Mouse (Mus musculus): Measurements from ENCODE around the gene 1700017D01Rik.
"Not testable (repeated sequence)": the region's sequence is repeated elsewhere in the genome, so short reads cannot be mapped to it uniquely, and the experiment has no call there.

Gene 1700017D01Rik

DNA sequence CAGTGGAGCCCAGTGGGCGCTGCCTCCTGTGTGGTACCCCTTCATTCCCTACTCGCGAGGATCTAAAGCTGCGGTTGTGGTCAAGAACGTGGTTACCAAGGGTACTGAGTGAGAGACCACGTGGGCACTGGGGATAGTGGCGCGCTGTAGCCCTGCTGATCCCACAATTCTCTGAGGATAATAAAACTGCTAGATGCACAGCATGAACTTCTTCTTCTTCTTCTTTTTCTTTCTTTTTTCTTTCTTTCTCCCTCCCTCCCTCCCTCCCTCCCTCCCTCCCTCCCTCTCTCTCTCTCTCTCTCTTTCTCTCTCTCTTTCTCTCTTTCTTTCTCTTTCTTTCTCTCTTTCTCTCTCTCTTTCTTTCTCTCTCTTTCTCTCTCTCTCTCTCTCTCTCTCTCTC, at the start of gene 1700017D01Rik:
TSS of gene 1700017D01Rik (minus strand) at position 101 of the 400 bp plus-strand sequence.
- not testable (repeated sequence) for DNase-seq (ENCODE audit: inconsistent age in 2 of 2, low spot score in 1 of 2)

GRCm38 (mm10) chr19:11177464-11177863, 46.8 kb upstream of the 1700017D01Rik start:
- no peak for DNase-seq (ENCODE audit: inconsistent age in 2 of 2, low spot score in 1 of 2)

- DNase-seq (ENCODE audit: inconsistent age in 2 of 2, low spot score in 1 of 2) = peak; percentile 11 to 46
Observed at GRCm38 (mm10) chr19:11165172-11165571, 34.5 kb upstream of the 1700017D01Rik start, which contains the start of gene 1700025F22Rik. Gene 1700025F22Rik, minus strand, starts transcription at chr19:11165320.

GRCm38 (mm10) chr19:11157890-11158289, 27.2 kb upstream of the 1700017D01Rik start:
- not testable (repeated sequence) for DNase-seq (ENCODE audit: inconsistent age in 2 of 2, low spot score in 1 of 2)

DNA sequence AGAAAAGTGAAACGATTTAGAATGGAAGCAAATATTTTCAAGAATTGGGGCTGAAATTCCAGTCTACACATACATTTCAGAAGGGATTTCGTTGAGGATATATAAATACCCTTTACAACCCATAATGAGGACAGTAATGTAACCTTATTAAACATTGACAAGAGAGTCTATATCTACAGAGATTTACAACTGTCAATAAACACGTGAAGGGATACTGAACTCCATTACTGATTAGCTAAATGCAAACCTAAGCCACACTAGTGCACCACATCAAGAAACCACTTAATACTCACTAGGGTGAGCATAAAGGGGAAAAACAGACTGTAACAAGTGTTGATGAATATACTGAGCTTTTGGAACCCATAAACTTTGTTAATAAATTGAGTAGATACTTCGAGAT, 4.7 kb upstream of the 1700017D01Rik start:
- DNase-seq (ENCODE audit: inconsistent age in 2 of 2, low spot score in 1 of 2) = no peak

GRCm38 (mm10) chr19:11134852-11135251, 4.2 kb upstream of the 1700017D01Rik start:
- no peak for DNase-seq (ENCODE audit: inconsistent age in 2 of 2, low spot score in 1 of 2)

GRCm38 (mm10) chr19:11129702-11130101, 974 bp downstream of the 1700017D01Rik start:
- DNase-seq (ENCODE audit: inconsistent age in 2 of 2, low spot score in 1 of 2) = no peak

- peak; percentile 28 to 71 for DNase-seq (ENCODE audit: inconsistent age in 2 of 2, low spot score in 1 of 2)
Observed at GRCm38 (mm10) chr19:11121016-11121420, 9.7 kb downstream of the 1700017D01Rik start.

DNA sequence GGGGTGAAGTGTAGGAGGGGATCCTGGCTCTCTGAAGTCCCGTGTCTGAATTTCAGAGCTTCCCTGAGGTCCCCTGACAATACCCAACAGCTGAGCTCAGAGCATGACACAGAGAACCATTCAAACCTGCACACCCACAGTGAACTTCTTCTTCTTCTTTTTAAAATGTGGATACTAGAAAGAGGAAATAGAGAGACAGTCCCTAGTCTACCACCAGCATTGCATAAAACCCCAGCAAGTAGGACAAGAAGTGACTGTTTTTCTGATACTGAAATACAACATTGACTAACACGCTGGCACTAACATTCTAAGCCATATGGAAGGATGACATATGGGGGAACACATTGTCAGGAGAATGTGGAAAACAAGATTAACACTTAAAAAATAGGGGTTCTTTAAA, 11.3 kb downstream of the 1700017D01Rik start:
- DNase-seq (ENCODE audit: inconsistent age in 2 of 2, low spot score in 1 of 2) = no peak

GRCm38 (mm10) chr19:11107746-11108145, 22.9 kb downstream of the 1700017D01Rik start:
- peak; percentile 10 to 83 for DNase-seq (ENCODE audit: inconsistent age in 2 of 2, low spot score in 1 of 2)

- no peak for DNase-seq (ENCODE audit: inconsistent age in 2 of 2, low spot score in 1 of 2)
Observed at GRCm38 (mm10) chr19:11101880-11102279, 28.8 kb downstream of the 1700017D01Rik start.

- DNase-seq (ENCODE audit: inconsistent age in 2 of 2, low spot score in 1 of 2) = no peak
Observed at GRCm38 (mm10) chr19:11098401-11098800, 32.3 kb downstream of the 1700017D01Rik start.

DNA sequence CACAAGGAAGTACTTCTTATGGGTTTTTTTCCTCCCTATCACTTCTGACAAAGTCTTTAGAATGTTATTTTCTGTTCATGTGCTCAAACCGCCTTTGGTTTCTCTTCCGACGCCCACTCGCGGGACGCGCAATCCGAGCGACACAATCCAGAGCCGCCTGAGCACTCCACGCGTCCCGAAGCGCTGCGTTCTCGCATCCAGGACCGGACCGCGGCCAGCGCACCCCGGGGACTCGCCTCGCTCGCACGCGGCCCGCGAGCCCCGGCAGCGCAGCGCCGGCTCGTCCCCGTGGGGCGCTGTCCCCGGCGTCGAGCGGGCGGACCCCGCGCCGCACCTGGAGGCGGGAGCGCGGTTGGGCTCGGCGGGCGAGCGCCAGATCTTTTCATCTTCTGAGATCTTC, 38.5 kb downstream of the 1700017D01Rik start:
- DNase-seq (ENCODE audit: inconsistent age in 2 of 2, low spot score in 1 of 2) = not testable (repeated sequence)

DNA sequence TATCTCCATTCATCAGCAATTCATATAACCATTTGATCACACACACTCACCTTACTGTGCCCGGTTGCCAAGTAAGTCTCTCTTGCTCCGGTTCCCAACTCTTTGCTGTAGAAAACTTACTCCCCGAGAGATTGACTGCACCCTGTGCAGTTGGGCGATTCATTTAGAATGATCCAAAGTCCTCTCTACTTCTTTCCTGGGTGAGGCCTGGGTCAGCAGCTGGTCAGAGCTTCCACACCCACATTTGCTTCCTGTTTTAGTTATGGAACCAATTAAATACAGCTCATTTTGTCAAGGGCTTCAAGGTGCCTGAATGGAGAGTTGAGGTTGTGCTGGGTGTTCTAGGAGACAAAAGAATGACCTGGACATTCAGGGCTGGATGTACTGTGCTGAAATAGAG, 49.7 kb downstream of the 1700017D01Rik start, which contains the start of gene Ms4a8a:
TSS of gene Ms4a8a (minus strand) at position 169 of the 400 bp plus-strand sequence.
- no peak for DNase-seq (ENCODE audit: inconsistent age in 2 of 2, low spot score in 1 of 2)

DNA sequence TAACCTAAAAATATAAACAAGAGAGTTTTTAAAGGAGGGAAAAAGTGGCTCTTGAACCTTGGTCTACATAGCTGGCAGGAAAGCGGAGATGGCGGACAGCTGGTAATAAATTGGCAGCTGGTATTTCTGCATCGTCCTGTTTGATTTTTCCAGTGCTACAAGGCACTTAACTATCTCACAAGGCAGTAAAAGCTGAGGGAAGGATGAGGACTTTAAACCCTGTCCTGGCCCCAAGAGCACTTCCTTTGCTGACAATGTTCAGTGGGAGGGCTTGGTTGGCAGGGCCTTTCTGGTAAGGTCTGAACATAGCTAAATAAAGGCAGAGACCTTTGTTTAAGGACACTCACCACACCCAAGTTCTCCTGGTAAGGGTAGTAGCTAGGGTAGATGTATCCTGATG, 60.3 kb downstream of the 1700017D01Rik start:
- no peak for DNase-seq (ENCODE audit: inconsistent age in 2 of 2, low spot score in 1 of 2)

DNA sequence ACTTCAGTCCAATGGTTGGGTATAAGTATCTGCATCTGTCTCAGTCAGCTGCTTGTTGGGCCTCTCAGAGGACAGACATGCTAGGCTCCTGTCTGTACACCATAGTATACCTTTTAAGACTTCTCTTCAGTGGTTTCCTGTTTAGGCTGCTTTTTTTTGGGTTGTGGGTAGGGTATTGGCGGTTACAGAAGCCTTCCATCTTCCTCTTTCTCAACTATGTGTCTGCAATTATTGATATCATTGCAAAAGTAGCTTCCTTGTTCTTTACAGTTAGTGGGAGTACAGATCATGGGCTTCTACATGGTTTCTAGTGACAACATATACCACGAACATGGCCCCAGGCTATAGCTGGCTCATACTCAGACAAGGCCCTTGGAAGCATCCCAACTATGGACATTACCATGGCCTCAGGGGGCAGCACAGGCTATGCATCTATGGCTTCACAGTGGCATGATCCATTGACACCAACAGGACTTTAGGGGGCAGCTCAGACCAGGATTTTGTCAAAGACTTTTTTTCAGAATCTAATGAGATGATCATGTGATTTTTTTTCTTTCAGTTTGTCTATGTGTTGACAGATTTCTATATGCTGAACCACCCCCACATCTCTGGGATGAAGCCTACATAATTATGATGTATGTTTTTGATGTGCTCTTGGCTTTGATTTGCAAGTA, 65.3 kb downstream of the 1700017D01Rik start:
- no peak for DNase-seq (ENCODE audit: inconsistent age in 2 of 2, low spot score in 1 of 2)

DNA sequence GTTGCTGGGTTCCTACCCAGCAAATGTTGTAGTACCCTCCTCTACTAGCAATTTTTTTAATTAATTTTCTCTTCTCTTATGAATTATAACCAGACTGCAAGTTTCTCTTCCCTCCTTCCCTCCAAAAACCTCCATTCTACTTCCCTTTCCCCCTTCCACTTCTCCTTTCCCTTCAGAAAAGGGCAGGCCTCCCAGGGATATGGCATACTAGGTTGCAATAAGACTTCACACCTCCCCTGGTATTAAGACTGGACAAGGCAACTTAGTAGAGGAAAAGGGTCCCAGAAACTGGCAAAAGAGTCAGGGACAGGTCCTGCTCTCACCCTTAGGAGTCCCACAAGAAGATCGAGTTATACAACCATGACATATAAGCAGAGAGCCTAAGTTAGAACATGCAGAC, 69.8 kb downstream of the 1700017D01Rik start:
- DNase-seq (ENCODE audit: inconsistent age in 2 of 2, low spot score in 1 of 2) = no peak

DNA sequence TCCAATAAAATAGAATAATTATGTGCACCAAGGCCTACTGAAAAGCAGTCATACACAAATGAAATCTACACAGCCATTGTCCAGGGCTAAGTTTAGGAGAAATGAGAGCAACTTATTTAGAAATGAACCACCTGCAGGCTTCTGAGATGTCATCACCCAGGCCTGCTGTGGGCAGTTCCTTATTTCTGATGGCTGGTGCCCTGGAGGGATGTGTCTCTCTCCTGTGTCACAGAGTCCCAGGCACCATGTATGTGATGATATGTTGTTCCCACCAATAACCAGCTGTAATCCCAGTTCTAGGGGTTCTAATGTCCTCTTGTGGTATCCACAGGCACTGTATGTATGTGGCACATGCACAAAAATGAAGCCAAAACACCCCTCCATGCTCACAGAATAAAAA, 70.7 kb downstream of the 1700017D01Rik start:
- DNase-seq (ENCODE audit: inconsistent age in 2 of 2, low spot score in 1 of 2) = no peak

GRCm38 (mm10) chr19:11055700-11056099, 75.0 kb downstream of the 1700017D01Rik start:
- peak in 1 of 2 experiments; percentile 45 for DNase-seq (ENCODE audit: inconsistent age in 2 of 2, low spot score in 1 of 2)

DNA sequence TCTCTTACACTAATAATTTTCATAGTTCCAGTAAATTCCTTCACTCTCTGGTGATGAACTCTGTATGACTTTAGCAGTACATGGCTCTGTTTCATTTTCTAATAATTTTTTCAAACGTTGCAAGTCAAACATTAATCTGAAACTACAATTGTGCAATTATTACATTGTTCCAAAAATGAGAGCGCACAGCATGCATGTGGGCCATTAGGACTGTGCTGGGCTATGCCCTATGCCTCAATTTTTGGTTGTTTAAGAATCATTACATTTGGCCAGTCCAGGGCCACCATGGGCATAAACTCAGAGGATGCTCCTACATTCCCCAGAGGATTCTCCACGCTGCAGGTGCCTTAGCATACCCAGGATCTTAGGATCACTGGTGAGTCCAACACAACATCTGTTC, 77.4 kb downstream of the 1700017D01Rik start:
- DNase-seq (ENCODE audit: inconsistent age in 2 of 2, low spot score in 1 of 2) = no peak

DNA sequence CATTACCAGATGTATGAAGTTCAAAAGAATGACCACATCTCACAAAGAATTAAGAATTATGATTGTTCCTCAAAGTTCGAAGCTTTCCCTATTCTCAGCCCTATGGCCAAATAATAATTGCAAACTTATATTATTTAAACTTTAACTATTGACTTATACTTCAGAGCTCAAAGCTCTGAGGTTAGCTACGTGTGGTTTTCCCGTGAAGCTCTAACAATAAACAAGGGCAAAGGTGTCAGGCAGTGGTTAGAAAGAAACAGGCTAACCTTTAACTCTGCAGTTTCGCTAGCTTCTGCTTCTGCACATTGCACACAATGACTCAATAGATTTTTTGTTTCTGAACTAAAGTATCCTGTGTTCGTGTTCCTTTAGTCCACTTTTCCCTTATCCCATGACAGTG, 77.8 kb downstream of the 1700017D01Rik start:
- DNase-seq (ENCODE audit: inconsistent age in 2 of 2, low spot score in 1 of 2) = no peak

DNA sequence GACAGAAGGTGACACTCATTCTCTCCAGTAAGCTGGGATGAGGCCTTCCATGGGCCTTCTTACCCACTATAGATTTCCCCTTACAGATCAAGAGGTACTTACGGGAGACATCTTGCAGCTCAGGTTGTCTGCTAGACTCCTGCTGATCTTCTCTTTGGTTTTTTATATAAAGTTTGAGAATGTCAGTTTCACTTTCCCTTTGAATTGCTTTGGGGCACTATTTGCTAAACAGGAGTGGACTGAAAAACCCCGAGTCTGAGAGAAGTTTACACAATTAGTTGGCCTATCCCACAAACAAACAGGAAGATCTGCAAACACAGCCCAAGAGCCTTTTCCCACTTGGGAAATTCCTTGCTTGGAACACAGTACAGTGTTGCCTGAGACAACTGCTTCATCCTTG, 80.4 kb downstream of the 1700017D01Rik start:
- DNase-seq (ENCODE audit: inconsistent age in 2 of 2, low spot score in 1 of 2) = peak in 1 of 2 experiments; percentile 33

- no peak for DNase-seq (ENCODE audit: inconsistent age in 2 of 2, low spot score in 1 of 2)
Observed at GRCm38 (mm10) chr19:11049426-11049825, 81.2 kb downstream of the 1700017D01Rik start.

All from adrenal gland, adult (tissue).